Mouse (Mus musculus): ENCODE results near the gene Nfkbia. TPM values are rescaled to one million over a fixed set of nuclear protein-coding genes. Genes with fewer than 3 reads are reported as not detected.

Nfkbia gene
- polyA plus RNA-seq, 1 experiment from 2014 or later, result 36.1 TPM

- Histone ChIP-seq H3K4me1 (peaks cover 23% of the 10 kb centered on the region), H3K9me3 (no peaks in the 10 kb centered on the region), H3K27me3 (ENCODE audit: poor library complexity, severe bottlenecking) (no peaks in the 10 kb centered on the region), H3K36me3 (replicated peaks) (no peaks in the 10 kb centered on the region), H3K27ac (no peak overlapping the region), H3K4me3 (no peak overlapping the region)
- no peak for DNase-seq (ENCODE audit: extremely low spot score, low spot score)
- WGBS, result 91% methylated on average over 8 of the region's 8 CpGs
These were observed 32.7 kb downstream of the Nfkbia start for GRCm38 (mm10) chr12:55459739-55460138.

- Histone ChIP-seq H3K4me3 (no peak overlapping the region), H3K4me1 (peaks cover 16% of the 10 kb centered on the region; the same call in 1 of the 2 replicates), H3K9me3 (no peaks in the 10 kb centered on the region), H3K36me3 (replicated peaks) (no peaks in the 10 kb centered on the region), H3K27me3 (ENCODE audit: poor library complexity, severe bottlenecking) (no peaks in the 10 kb centered on the region), H3K27ac (no peak overlapping the region)
- no peak for DNase-seq (ENCODE audit: extremely low spot score, low spot score)
- WGBS, result 90% methylated on average over 5 of the region's 5 CpGs
These were observed 35.6 kb downstream of the Nfkbia start for GRCm38 (mm10) chr12:55456893-55457292.

- no peak overlapping the region for H3K4me3 ChIP-seq
- DNase-seq (ENCODE audit: extremely low spot score, low spot score), result no peak
- H3K4me1 ChIP-seq, result peaks cover 13% of the 10 kb centered on the region; the same call in 1 of the 2 replicates
- no peaks in the 10 kb centered on the region for H3K9me3 ChIP-seq
- no peaks in the 10 kb centered on the region for H3K27me3 ChIP-seq (ENCODE audit: poor library complexity, severe bottlenecking)
- no peaks in the 10 kb centered on the region for H3K36me3 ChIP-seq (replicated peaks)
- no peak overlapping the region for H3K27ac ChIP-seq
- 54% methylated on average over 3 of the region's 3 CpGs for WGBS
These were observed 36.3 kb downstream of the Nfkbia start for GRCm38 (mm10) chr12:55456136-55456535.

- Histone ChIP-seq H3K9me3 (no peaks in the 10 kb centered on the region), H3K36me3 (replicated peaks) (no peaks in the 10 kb centered on the region), H3K27me3 (ENCODE audit: poor library complexity, severe bottlenecking) (no peaks in the 10 kb centered on the region), H3K27ac (no peak overlapping the region), H3K4me1 (peaks cover 17% of the 10 kb centered on the region), H3K4me3 (no peak overlapping the region)
- no peak for DNase-seq (ENCODE audit: extremely low spot score, low spot score)
- whole genome bisulfite sequencing, result 84% methylated on average over 10 of the region's 10 CpGs
These were observed 37.2 kb downstream of the Nfkbia start for GRCm38 (mm10) chr12:55455206-55455605.

- DNase-seq (ENCODE audit: extremely low spot score, low spot score), result no peak
- Histone ChIP-seq H3K4me3 (no peak overlapping the region), H3K9me3 (no peaks in the 10 kb centered on the region), H3K4me1 (peaks cover 21% of the 10 kb centered on the region), H3K27ac (no peak overlapping the region), H3K36me3 (replicated peaks) (no peaks in the 10 kb centered on the region), H3K27me3 (ENCODE audit: poor library complexity, severe bottlenecking) (no peaks in the 10 kb centered on the region)
- 90% methylated on average over 4 of the region's 4 CpGs for WGBS
These were observed 38.5 kb downstream of the Nfkbia start for GRCm38 (mm10) chr12:55453924-55454323.

- Histone ChIP-seq H3K4me1 (peaks cover 25% of the 10 kb centered on the region), H3K9me3 (no peaks in the 10 kb centered on the region), H3K36me3 (replicated peaks) (no peaks in the 10 kb centered on the region), H3K4me3 (no peak overlapping the region), H3K27me3 (ENCODE audit: poor library complexity, severe bottlenecking) (no peaks in the 10 kb centered on the region), H3K27ac (no peak overlapping the region)
- WGBS, result 71% methylated on average over 5 of the region's 5 CpGs
- DNase-seq (ENCODE audit: extremely low spot score, low spot score), result no peak
These were observed 39.6 kb downstream of the Nfkbia start for GRCm38 (mm10) chr12:55452839-55453238.

- Histone ChIP-seq H3K36me3 (replicated peaks) (no peaks in the 10 kb centered on the region), H3K4me3 (no peak overlapping the region), H3K9me3 (no peaks in the 10 kb centered on the region), H3K27ac (peak overlapping the region; percentile 45; the same call in 1 of the 2 replicates), H3K27me3 (ENCODE audit: poor library complexity, severe bottlenecking) (no peaks in the 10 kb centered on the region), H3K4me1 (peaks cover 39% of the 10 kb centered on the region)
- DNase-seq (ENCODE audit: extremely low spot score, low spot score), result no peak
- 77% methylated on average over 16 of the region's 16 CpGs for WGBS
These were observed 42.0 kb downstream of the Nfkbia start for GRCm38 (mm10) chr12:55450421-55450820.

- H3K36me3 ChIP-seq (replicated peaks), result no peaks in the 10 kb centered on the region
- DNase-seq (ENCODE audit: extremely low spot score, low spot score), result no peak
- peaks cover 39% of the 10 kb centered on the region for H3K4me1 ChIP-seq
- 96% methylated on average over 2 of the region's 2 CpGs for WGBS
- no peaks in the 10 kb centered on the region for H3K27me3 ChIP-seq (ENCODE audit: poor library complexity, severe bottlenecking)
- no peak overlapping the region for H3K4me3 ChIP-seq
- peak overlapping the region; percentile 4; the same call in 1 of the 2 replicates for H3K27ac ChIP-seq
- H3K9me3 ChIP-seq, result no peaks in the 10 kb centered on the region
These were observed 43.4 kb downstream of the Nfkbia start for GRCm38 (mm10) chr12:55449048-55449447.

- Histone ChIP-seq H3K9me3 (no peaks in the 10 kb centered on the region), H3K4me3 (no peak overlapping the region), H3K27me3 (ENCODE audit: poor library complexity, severe bottlenecking) (no peaks in the 10 kb centered on the region), H3K27ac (peak overlapping the region; percentile 4; the same call in 1 of the 2 replicates), H3K36me3 (replicated peaks) (no peaks in the 10 kb centered on the region), H3K4me1 (peaks cover 40% of the 10 kb centered on the region)
- DNase-seq (ENCODE audit: extremely low spot score, low spot score), result no peak
- 78% methylated on average over 2 of the region's 2 CpGs for WGBS
These were observed 44.0 kb downstream of the Nfkbia start for GRCm38 (mm10) chr12:55448457-55448856.

- WGBS, result 87% methylated on average over 11 of the region's 11 CpGs
- H3K4me1 ChIP-seq, result peaks cover 37% of the 10 kb centered on the region
- H3K9me3 ChIP-seq, result no peaks in the 10 kb centered on the region
- DNase-seq (ENCODE audit: extremely low spot score, low spot score), result no peak
- no peaks in the 10 kb centered on the region for H3K27me3 ChIP-seq (ENCODE audit: poor library complexity, severe bottlenecking)
- peak overlapping the region; percentile 81 for H3K27ac ChIP-seq
- no peak overlapping the region for H3K4me3 ChIP-seq
- no peaks in the 10 kb centered on the region for H3K36me3 ChIP-seq (replicated peaks)
These were observed 45.1 kb downstream of the Nfkbia start for GRCm38 (mm10) chr12:55447396-55447760.

- H3K27me3 ChIP-seq (ENCODE audit: poor library complexity, severe bottlenecking), result no peaks in the 10 kb centered on the region
- no peaks in the 10 kb centered on the region for H3K36me3 ChIP-seq (replicated peaks)
- H3K4me3 ChIP-seq, result no peak overlapping the region
- 42% methylated on average over 13 of the region's 13 CpGs for WGBS
- peaks cover 35% of the 10 kb centered on the region for H3K4me1 ChIP-seq
- H3K27ac ChIP-seq, result peak overlapping the region; percentile 81
- H3K9me3 ChIP-seq, result no peaks in the 10 kb centered on the region
- peak; percentile 44 for DNase-seq (ENCODE audit: extremely low spot score, low spot score)
These were observed 45.6 kb downstream of the Nfkbia start for GRCm38 (mm10) chr12:55446746-55447395.

GRCm38 (mm10) chr12:55446366-55446745 is 46.1 kb downstream of the Nfkbia start:
- Histone ChIP-seq H3K27ac (peak overlapping the region; percentile 81), H3K4me3 (no peak overlapping the region), H3K9me3 (no peaks in the 10 kb centered on the region), H3K4me1 (peaks cover 35% of the 10 kb centered on the region), H3K27me3 (ENCODE audit: poor library complexity, severe bottlenecking) (no peaks in the 10 kb centered on the region), H3K36me3 (replicated peaks) (no peaks in the 10 kb centered on the region)
- no peak for DNase-seq (ENCODE audit: extremely low spot score, low spot score)
- WGBS, result 76% methylated on average over 4 of the region's 4 CpGs

GRCm38 (mm10) chr12:55445583-55445982 is 46.9 kb downstream of the Nfkbia start:
- WGBS, result 83% methylated on average over 4 of the region's 4 CpGs

More at GRCm38 (mm10) chr12:55445583-55445982, 46.9 kb downstream of the Nfkbia start:
- H3K4me1 ChIP-seq, result peaks cover 35% of the 10 kb centered on the region
- no peak for DNase-seq (ENCODE audit: extremely low spot score, low spot score)
- no peaks in the 10 kb centered on the region for H3K36me3 ChIP-seq (replicated peaks)
- H3K27ac ChIP-seq, result no peak overlapping the region
- no peaks in the 10 kb centered on the region for H3K9me3 ChIP-seq
- H3K27me3 ChIP-seq (ENCODE audit: poor library complexity, severe bottlenecking), result no peaks in the 10 kb centered on the region
- no peak overlapping the region for H3K4me3 ChIP-seq

Measured in forebrain, embryonic 10.5 days (tissue).